Mouse (Mus musculus) thymus, adult 2 months (tissue): ENCODE measurements around the gene Plrg1.

ENCODE experiments used
- CTCF ChIP-seq: fragments of 200-500 bp; IDR thresholded peaks from 2 replicates; pipeline ENCODE4 v1.5.1; 2012; ENCODE audit warnings: mild to moderate bottlenecking, control low read depth, low read length, moderate library complexity, borderline replicate concordance; ENCODE audit not compliant: control insufficient read depth, poor library complexity, insufficient read depth; ENCODE audit errors: extremely low read depth
- POLR2A ChIP-seq: fragments of 200-500 bp; IDR thresholded peaks from 2 replicates; pipeline ENCODE4 v1.6.1; 2012; ENCODE audit warnings: mild to moderate bottlenecking, low read length, control low read depth, moderate library complexity; ENCODE audit not compliant: control insufficient read depth, poor library complexity, insufficient read depth; ENCODE audit errors: extremely low read depth

DNA sequence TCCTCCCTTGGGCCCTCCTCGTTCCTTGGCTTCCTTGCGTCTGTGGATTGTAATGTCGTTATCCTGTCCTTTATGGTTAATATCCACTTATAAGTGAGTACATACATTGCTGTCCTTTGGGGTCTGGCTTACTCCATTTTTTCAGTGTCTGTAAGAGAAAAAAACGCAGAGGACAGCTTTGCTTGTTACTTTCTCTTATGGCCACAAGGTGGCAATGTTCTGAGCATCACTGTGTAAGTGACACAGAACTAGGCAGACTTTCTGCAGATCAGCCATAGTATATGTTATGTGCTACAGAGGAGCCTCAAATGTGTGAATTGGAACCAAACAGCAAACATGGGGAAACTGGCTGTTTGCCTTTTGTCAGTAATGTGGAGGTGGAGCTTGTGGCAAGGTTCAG lies 54.8 kb downstream of the Plrg1 start:
- TF ChIP-seq POLR2A, result no peak
- TF ChIP-seq CTCF, result no peak
